Mouse (Mus musculus) heart, adult 2 months (tissue): ENCODE data around the gene Slc30a2. TPM values are rescaled to one million over a fixed set of nuclear protein-coding genes. Genes with fewer than 3 reads are reported as not detected.
A peak's percentile ranks its signal among the peaks of the same experiment; 100 is the strongest.

Source experiments
- DNase-seq, 2 experiments: peaks; one replicate each; pipeline ENCODE4 v3.0.0; 2021
- H3K27ac ChIP-seq: fragments of 200-600 bp; 2 replicates; pipeline ENCODE4 v1.8.1; 2022
- H3K27me3 ChIP-seq: fragments of 200-500 bp; 2 replicates; pipeline ENCODE4 v1.6.1; 2012; ENCODE audit warnings: mild to moderate bottlenecking, low read length, inconsistent platforms, mixed read lengths; ENCODE audit not compliant: control insufficient read depth, insufficient read depth
- H3K36me3 ChIP-seq: fragments of 200-500 bp; 2 replicates; pipeline ENCODE4 v1.6.1; 2012; ENCODE audit warnings: low read length, inconsistent platforms; ENCODE audit not compliant: control insufficient read depth, insufficient read depth
- H3K4me1 ChIP-seq: fragments of 200-500 bp; 2 replicates; pipeline ENCODE4 v1.6.1; 2011; ENCODE audit warnings: low read length; ENCODE audit not compliant: control insufficient read depth, insufficient read depth
- H3K4me3 ChIP-seq: fragments of 200-600 bp; 2 replicates; pipeline ENCODE4 v1.8.1; 2022
- H3K79me2 ChIP-seq: fragments of 200-500 bp; replicated peaks from 2 replicates; pipeline ENCODE4 v1.6.1; 2012; ENCODE audit warnings: mild to moderate bottlenecking, inconsistent platforms, low read length, moderate library complexity, mixed read lengths; ENCODE audit not compliant: control insufficient read depth, insufficient read depth
- H3K9ac ChIP-seq: fragments of 200-500 bp; 2 replicates; pipeline ENCODE4 v1.6.1; 2012; ENCODE audit warnings: low read depth, mild to moderate bottlenecking, control low read depth, inconsistent platforms, low read length, mixed read lengths
- CTCF ChIP-seq: fragments of 200-600 bp; IDR thresholded peaks from 2 replicates; pipeline ENCODE4 v1.8.1; 2022; ENCODE audit warnings: antibody characterized with exemption, mild to moderate bottlenecking, moderate library complexity
- EP300 ChIP-seq: fragments of 200-500 bp; IDR thresholded peaks from 2 replicates; pipeline ENCODE4 v1.6.1; 2011; ENCODE audit warnings: low read depth, low read length, control low read depth; ENCODE audit not compliant: insufficient read depth
- POLR2A ChIP-seq: fragments of 200-500 bp; IDR thresholded peaks from 2 replicates; pipeline ENCODE4 v1.6.1; 2011; ENCODE audit warnings: mild to moderate bottlenecking, low read depth, low read length, control low read depth; ENCODE audit not compliant: insufficient read depth
- WGBS: fragments of 180-500 bp; shearing (Covaris S2); methylation state at CpG from one replicate; pipeline ENCODE4 v1.1.7; 2018; 5-methylcytosine and 5-hydroxymethylcytosine counted together
- intact Hi-C: fragments of 180-260 bp; cut with DNase I; formaldehyde crosslinking; loops from one replicate; pipeline ENCODE4 v1.15.1; 2025
- polyA plus RNA-seq: library from polyadenylated mRNA; depleted of rRNA; stranded (reverse); fragments of >200 nt; gene quantifications from 2 replicates; pipeline ENCODE4 v1.2.3, GENCODE M21; 2012
- total RNA-seq, 2 experiments: library from RNA; stranded (reverse); gene quantifications; 2 replicates each; pipeline ENCODE4 v1.2.3; 2021

Gene Slc30a2
- total and polyA plus RNA-seq, 3 experiments: 0.12 to 0.65 (median 0.45) TPM

GRCm38 (mm10) chr4:134362124-134362523 is 19.1 kb downstream of the Slc30a2 start:
- Histone ChIP-seq H3K79me2 (no peaks in the 10 kb centered on the region), H3K27ac (no peak overlapping the region), H3K9ac (no peak overlapping the region), H3K4me1 (peaks cover 1% of the 10 kb centered on the region), H3K36me3 (no peaks in the 10 kb centered on the region), H3K4me3 (no peak overlapping the region), H3K27me3 (no peaks in the 10 kb centered on the region)
- DNase-seq: peak; percentile 47 to 53
- no peak for TF ChIP-seq EP300
- TF ChIP-seq CTCF: peak; percentile 22; the same call in 1 of the 2 replicates
- WGBS: 39% methylated on average over 9 of the region's 9 CpGs
- intact Hi-C loops: no loop called here

- TF ChIP-seq POLR2A (no peak), EP300 (no peak), CTCF (no peak)
- H3K4me3 ChIP-seq: peak overlapping the region; percentile 23; the same call in 1 of the 2 replicates
- H3K9ac ChIP-seq: no peak overlapping the region
- H3K27me3 ChIP-seq: no peaks in the 10 kb centered on the region
- 22% methylated on average over 9 of the region's 9 CpGs for WGBS
- peaks cover 1% of the 10 kb centered on the region; the same call in 1 of the 2 replicates for H3K4me1 ChIP-seq
- H3K27ac ChIP-seq: no peak overlapping the region
- H3K36me3 ChIP-seq: no peaks in the 10 kb centered on the region
- intact Hi-C loops: no loop called here
- peak; percentile 48 to 71 for DNase-seq
- no peaks in the 10 kb centered on the region for H3K79me2 ChIP-seq
Measured at GRCm38 (mm10) chr4:134362586-134362985, 19.6 kb downstream of the Slc30a2 start.

GRCm38 (mm10) chr4:134365280-134365679 is 22.3 kb downstream of the Slc30a2 start:
- Histone ChIP-seq H3K9ac (no peak overlapping the region), H3K79me2 (no peaks in the 10 kb centered on the region), H3K36me3 (no peaks in the 10 kb centered on the region), H3K4me1 (peaks cover 1% of the 10 kb centered on the region; the same call in 1 of the 2 replicates), H3K27me3 (no peaks in the 10 kb centered on the region), H3K27ac (no peak overlapping the region), H3K4me3 (no peak overlapping the region)
- WGBS: 37% methylated on average over 5 of the region's 5 CpGs
- intact Hi-C loops: no loop called here
- TF ChIP-seq EP300: no peak
- DNase-seq: no peak

GRCm38 (mm10) chr4:134370649-134371221 is 27.8 kb downstream of the Slc30a2 start:
- Histone ChIP-seq H3K27me3 (peaks cover 4% of the 10 kb centered on the region), H3K36me3 (no peaks in the 10 kb centered on the region), H3K27ac (no peak overlapping the region; the same call in 1 of the 2 replicates), H3K4me3 (peak overlapping the region; percentile 58), H3K9ac (peak overlapping the region; percentile 61), H3K4me1 (0 out of 2 replicates have a peak, but pooled peaks cover 1% of the 10 kb centered on the region), H3K79me2 (no peaks in the 10 kb centered on the region)
- 5% methylated on average over 18 of the region's 18 CpGs for WGBS
- no peak for TF ChIP-seq POLR2A
- no peak for TF ChIP-seq CTCF
- no peak for TF ChIP-seq EP300
- peak in 1 of 2 experiments; percentile 31 for DNase-seq
- intact Hi-C loops: loop anchor here (5.0 kb wide), 1 partner anchor 93 kb away; no protein-coding TSS in a partner anchor

- H3K36me3 ChIP-seq: no peaks in the 10 kb centered on the region
Measured at GRCm38 (mm10) chr4:134371316-134371855, 28.4 kb downstream of the Slc30a2 start.

GRCm38 (mm10) chr4:134372294-134372747 is 29.3 kb downstream of the Slc30a2 start:
- WGBS: under 1% methylated on average over 16 of the region's 16 CpGs
- Histone ChIP-seq H3K4me3 (peak overlapping the region; percentile 58), H3K4me1 (0 out of 2 replicates have a peak, but pooled peaks cover 1% of the 10 kb centered on the region), H3K27me3 (peaks cover 4% of the 10 kb centered on the region), H3K27ac (peak overlapping the region; percentile 65), H3K36me3 (no peaks in the 10 kb centered on the region), H3K79me2 (no peaks in the 10 kb centered on the region), H3K9ac (peak overlapping the region; percentile 61)
- intact Hi-C loops: loop anchor here (5.0 kb wide), 1 partner anchor 95 kb away; no protein-coding TSS in a partner anchor
- TF ChIP-seq CTCF (no peak), EP300 (no peak), POLR2A (peak; percentile 85)
- peak; percentile 79 to 83 for DNase-seq

More at GRCm38 (mm10) chr4:134371316-134371855, 28.4 kb downstream of the Slc30a2 start:
- no peaks in the 10 kb centered on the region for H3K79me2 ChIP-seq
- no peak for TF ChIP-seq CTCF
- TF ChIP-seq EP300: no peak
- no peak for TF ChIP-seq POLR2A
- WGBS: under 1% methylated on average over 17 of the region's 17 CpGs
- H3K4me1 ChIP-seq: 0 out of 2 replicates have a peak, but pooled peaks cover 1% of the 10 kb centered on the region
- peaks cover 4% of the 10 kb centered on the region for H3K27me3 ChIP-seq
- peak overlapping the region; percentile 58 for H3K4me3 ChIP-seq
- H3K27ac ChIP-seq: peak overlapping the region; percentile 65; the same call in 1 of the 2 replicates
- peak; percentile 16 to 30 for DNase-seq
- peak overlapping the region; percentile 61 for H3K9ac ChIP-seq
- intact Hi-C loops: loop anchor here (5.0 kb wide), 1 partner anchor 94 kb away; no protein-coding TSS in a partner anchor
